Mouse (Mus musculus) MEL (cell line): Measurements from ENCODE around the gene Enox1. TPM values are rescaled to one million over a fixed set of nuclear protein-coding genes. Genes with fewer than 3 reads are reported as not detected.

Experiments
- DNase-seq: peaks from one replicate; pipeline ENCODE4 v3.0.0; 2011; ENCODE audit warnings: low read depth, low spot score
- H3K27ac ChIP-seq: 2 replicates; pipeline ENCODE4 v1.5.1; 2012; ENCODE audit warnings: low read depth, mild to moderate bottlenecking, control low read depth, low read length, moderate library complexity; ENCODE audit not compliant: control insufficient read depth
- H3K27me3 ChIP-seq, 2 experiments: fragments of 150-350 bp in 1 of 2; sonication (generic) in 1 of 2; 2 replicates each; pipeline ENCODE4 v1.6.1; 2012; ENCODE audit warnings: low read length in 2 of 2, mild to moderate bottlenecking in 2 of 2, improper control_type of control experiment in 1 of 2, moderate library complexity in 1 of 2; ENCODE audit not compliant: insufficient read depth in 2 of 2, control insufficient read depth in 1 of 2
- H3K36me3 ChIP-seq, 2 experiments: 2 replicates each; pipeline ENCODE4 v1.6.1; 2012 to 2014; ENCODE audit warnings: low read length in 2 of 2, improper control_type of control experiment in 1 of 2, inconsistent platforms in 1 of 2, mild to moderate bottlenecking in 1 of 2; ENCODE audit not compliant: insufficient read depth in 2 of 2, control insufficient read depth in 1 of 2
- H3K4me1 ChIP-seq, 2 experiments: fragments of 150-350 bp in 1 of 2; sonication (generic) in 1 of 2; 2 replicates each; pipeline ENCODE4 v1.6.1; 2012; ENCODE audit warnings: low read length in 2 of 2, improper control_type of control experiment in 1 of 2, mild to moderate bottlenecking in 1 of 2; ENCODE audit not compliant: insufficient read depth in 2 of 2, control insufficient read depth in 1 of 2
- H3K4me3 ChIP-seq, 2 experiments: fragments of 150-350 bp in 1 of 2; sonication (generic) in 1 of 2; 2 replicates each; pipeline ENCODE4 v1.5.1; 2012; ENCODE audit warnings: low read depth in 2 of 2, low read length in 2 of 2, mild to moderate bottlenecking in 2 of 2, moderate library complexity in 2 of 2, control low read depth in 1 of 2, improper control_type of control experiment in 1 of 2; ENCODE audit not compliant: control insufficient read depth in 1 of 2, insufficient read depth in 1 of 2
- H3K79me2 ChIP-seq: 2 replicates; pipeline ENCODE4 v1.6.1; 2012; ENCODE audit warnings: mild to moderate bottlenecking, low read length, moderate library complexity; ENCODE audit not compliant: control insufficient read depth, poor library complexity, insufficient read depth
- H3K9ac ChIP-seq: 2 replicates; pipeline ENCODE4 v1.6.1; 2012; ENCODE audit warnings: low read depth, mild to moderate bottlenecking, control low read depth, low read length, moderate library complexity; ENCODE audit not compliant: control insufficient read depth, poor library complexity, severe bottlenecking
- H3K9me3 ChIP-seq: fragments of 150-350 bp; sonication (generic); replicated peaks from 2 replicates; pipeline ENCODE4 v1.6.1; 2012; ENCODE audit warnings: mild to moderate bottlenecking, low read length, improper control_type of control experiment, moderate library complexity; ENCODE audit not compliant: insufficient read depth
- BHLHE40 ChIP-seq: IDR thresholded peaks from 2 replicates; pipeline ENCODE4 v1.6.1; 2012; ENCODE audit warnings: low read depth, mild to moderate bottlenecking, inconsistent platforms, low read length, improper control_type of control experiment, borderline replicate concordance
- E2F4 ChIP-seq: IDR thresholded peaks from 2 replicates; pipeline ENCODE4 v1.6.1; 2011; ENCODE audit warnings: low read depth, low read length, improper control_type of control experiment, borderline replicate concordance
- ELF1 ChIP-seq: IDR thresholded peaks from 2 replicates; pipeline ENCODE4 v1.6.1; 2014; ENCODE audit warnings: low read depth, mild to moderate bottlenecking, inconsistent platforms, low read length, improper control_type of control experiment, moderate library complexity
- EP300 ChIP-seq, 2 experiments: IDR thresholded peaks; 2 replicates each; pipeline ENCODE4 v1.6.1; 2011; ENCODE audit warnings: improper control_type of control experiment in 2 of 2, low read length in 2 of 2, low read depth in 1 of 2, mild to moderate bottlenecking in 1 of 2
- ETS1 ChIP-seq: IDR thresholded peaks from 2 replicates; pipeline ENCODE4 v1.6.1; 2012; ENCODE audit warnings: low read depth, mild to moderate bottlenecking, inconsistent platforms, low read length, improper control_type of control experiment, moderate library complexity
- GABPA ChIP-seq: IDR thresholded peaks from 2 replicates; pipeline ENCODE4 v1.6.1; 2012; ENCODE audit warnings: low read depth, mild to moderate bottlenecking, inconsistent platforms, low read length, improper control_type of control experiment, moderate library complexity
- GATA1 ChIP-seq: IDR thresholded peaks from 2 replicates; pipeline ENCODE4 v1.6.1; 2011; ENCODE audit warnings: low read depth, low read length, improper control_type of control experiment
- JUND ChIP-seq: IDR thresholded peaks from 2 replicates; pipeline ENCODE4 v1.6.1; 2011; ENCODE audit warnings: low read depth, mild to moderate bottlenecking, improper control_type of control experiment, low read length
- KAT2A ChIP-seq: conservative IDR thresholded peaks from 2 replicates; pipeline ENCODE4 v1.6.1; 2012; ENCODE audit warnings: low read depth, low read length, improper control_type of control experiment, inconsistent platforms
- MAX ChIP-seq: IDR thresholded peaks from 2 replicates; pipeline ENCODE4 v1.6.1; 2011; ENCODE audit warnings: low read length, improper control_type of control experiment
- MEF2A ChIP-seq: IDR thresholded peaks from 2 replicates; pipeline ENCODE4 v1.6.1; 2014; ENCODE audit warnings: low read depth, mild to moderate bottlenecking, inconsistent platforms, low read length, improper control_type of control experiment; ENCODE audit not compliant: poor library complexity, insufficient replicate concordance, severe bottlenecking; ENCODE audit errors: extremely low read depth
- MXI1 ChIP-seq: IDR thresholded peaks from 2 replicates; pipeline ENCODE4 v1.6.1; 2011; ENCODE audit warnings: mild to moderate bottlenecking, low read depth, low read length, improper control_type of control experiment
- MYB ChIP-seq: IDR thresholded peaks from 2 replicates; pipeline ENCODE4 v1.6.1; 2011; ENCODE audit warnings: mild to moderate bottlenecking, low read depth, low read length, improper control_type of control experiment
- MYC ChIP-seq: IDR thresholded peaks from 2 replicates; pipeline ENCODE4 v1.6.1; 2011; ENCODE audit warnings: low read depth, mild to moderate bottlenecking, low read length, improper control_type of control experiment, moderate library complexity
- NELFE ChIP-seq: IDR thresholded peaks from 2 replicates; pipeline ENCODE4 v1.6.1; 2011; ENCODE audit warnings: low read depth, low read length, improper control_type of control experiment
- POLR2A ChIP-seq, 2 experiments: IDR thresholded peaks; 2 replicates each; pipeline ENCODE4 v1.6.1; 2011 to 2012; ENCODE audit warnings: low read length in 2 of 2, mild to moderate bottlenecking in 2 of 2, control low read depth in 1 of 2, improper control_type of control experiment in 1 of 2, low read depth in 1 of 2, moderate library complexity in 1 of 2; ENCODE audit not compliant: control insufficient read depth in 1 of 2, insufficient read depth in 1 of 2, poor library complexity in 1 of 2
- POLR2AphosphoS2 ChIP-seq: IDR thresholded peaks from 2 replicates; pipeline ENCODE4 v1.6.1; 2011; ENCODE audit warnings: low read length, improper control_type of control experiment
- POLR2AphosphoS5 ChIP-seq: IDR thresholded peaks from 2 replicates; pipeline ENCODE4 v1.6.1; 2012; ENCODE audit warnings: low read depth, borderline replicate concordance, mild to moderate bottlenecking, inconsistent platforms, low read length, moderate library complexity, mixed read lengths
- RCOR1 ChIP-seq: IDR thresholded peaks from 2 replicates; pipeline ENCODE4 v1.6.1; 2012; ENCODE audit warnings: low read depth, mild to moderate bottlenecking, inconsistent platforms, low read length, improper control_type of control experiment
- SIN3A ChIP-seq: IDR thresholded peaks from 2 replicates; pipeline ENCODE4 v1.6.1; 2012; ENCODE audit warnings: low read length, improper control_type of control experiment, inconsistent platforms
- SMC3 ChIP-seq: IDR thresholded peaks from 2 replicates; pipeline ENCODE4 v1.6.1; 2011; ENCODE audit warnings: low read depth, low read length, improper control_type of control experiment
- TBP ChIP-seq: IDR thresholded peaks from 2 replicates; pipeline ENCODE4 v1.8.0; 2011; ENCODE audit warnings: low read depth, low read length, improper control_type of control experiment
- TCF12 ChIP-seq: IDR thresholded peaks from 2 replicates; pipeline ENCODE4 v1.6.1; 2014; ENCODE audit warnings: low read depth, mild to moderate bottlenecking, inconsistent platforms, low read length, improper control_type of control experiment, moderate library complexity
- UBTF ChIP-seq: IDR thresholded peaks from 2 replicates; pipeline ENCODE4 v1.6.1; 2012; ENCODE audit warnings: low read depth, mild to moderate bottlenecking, inconsistent platforms, low read length, improper control_type of control experiment, moderate library complexity, borderline replicate concordance; ENCODE audit not compliant: insufficient read depth
- USF1 ChIP-seq: IDR thresholded peaks from 2 replicates; pipeline ENCODE4 v1.6.1; 2014; ENCODE audit warnings: low read depth, mild to moderate bottlenecking, inconsistent platforms, low read length, improper control_type of control experiment, moderate library complexity
- USF2 ChIP-seq, 2 experiments: IDR thresholded peaks; 2 replicates each; pipeline ENCODE4 v1.6.1; 2011 to 2012; ENCODE audit warnings: improper control_type of control experiment in 2 of 2, low read length in 2 of 2, borderline replicate concordance in 1 of 2, inconsistent platforms in 1 of 2, low read depth in 1 of 2, mild to moderate bottlenecking in 1 of 2; ENCODE audit not compliant: insufficient read depth in 1 of 2
- ZC3H11A ChIP-seq: IDR thresholded peaks from 2 replicates; pipeline ENCODE4 v1.6.1; 2012; ENCODE audit warnings: low read depth, mild to moderate bottlenecking, inconsistent platforms, low read length, improper control_type of control experiment
- polyA plus RNA-seq, 2 experiments: library from polyadenylated mRNA; stranded (reverse) in 1 of 2; unstranded in 1 of 2; fragments of >175 nt in 1 of 2; fragments of >200 nt in 1 of 2; gene quantifications; 2 replicates each; pipeline versions ENCODE4 v1.2.1 to v1.2.4; 2012; ENCODE audit warnings: low replicate concordance in 2 of 2, low read depth in 1 of 2; ENCODE audit not compliant: insufficient read length in 2 of 2, insufficient read depth in 1 of 2, missing spikeins in 1 of 2
- total RNA-seq: library from RNA; depleted of rRNA; stranded (reverse); fragments of 300-350 nt; gene quantifications from 2 replicates; pipeline ENCODE4 v1.2.3, GENCODE M21; 2012

The Enox1 gene
- total and polyA plus RNA-seq, 3 experiments = not detected

- Histone ChIP-seq H3K79me2 (no peaks in the 10 kb centered on the region), H3K4me1 (no peaks in the 10 kb centered on the region), H3K9ac (no peak overlapping the region), H3K4me3 (no peak overlapping the region), H3K9me3 (no peaks in the 10 kb centered on the region), H3K36me3 (no peaks in the 10 kb centered on the region), H3K27ac (no peak overlapping the region), H3K27me3 (no peaks in the 10 kb centered on the region)
- TF ChIP-seq MYC (no peak), ELF1 (no peak), GABPA (no peak), POLR2A (IDR thresholded peaks at IDR 0.05; ENCODE audit: control insufficient read depth in 1 of 2, insufficient read depth in 1 of 2, low read depth in 1 of 2, low read length in 2 of 2, poor library complexity in 1 of 2) (no peak), MXI1 (no peak), UBTF (no peak), POLR2AphosphoS5 (no peak), EP300 (IDR thresholded peaks at IDR 0.05; ENCODE audit: low read depth in 1 of 2, low read length in 2 of 2) (no peak), POLR2AphosphoS2 (no peak), SIN3A (no peak), TCF12 (no peak), ZC3H11A (no peak), GATA1 (no peak), E2F4 (no peak), TBP (no peak), MYB (no peak), ETS1 (no peak), JUND (no peak)
- no peak for DNase-seq
Measured at GRCm38 (mm10) chr14:77484951-77485447, 328.4 kb downstream of the Enox1 start.

- no peak overlapping the region for H3K9ac ChIP-seq
- no peaks in the 10 kb centered on the region for H3K27me3 ChIP-seq
- no peaks in the 10 kb centered on the region for H3K36me3 ChIP-seq
- TF ChIP-seq MAX (no peak), BHLHE40 (no peak), USF2 (IDR thresholded peaks at IDR 0.05; ENCODE audit: borderline replicate concordance in 1 of 2, insufficient read depth in 1 of 2, low read depth in 1 of 2, low read length in 2 of 2) (no peak), MEF2A (no peak), EP300 (IDR thresholded peaks at IDR 0.05; ENCODE audit: low read depth in 1 of 2, low read length in 2 of 2) (no peak), E2F4 (no peak), SMC3 (no peak), USF1 (no peak), UBTF (no peak), KAT2A (no peak), JUND (no peak), RCOR1 (no peak), NELFE (no peak)
- no peaks in the 10 kb centered on the region for H3K79me2 ChIP-seq
- DNase-seq = no peak
- no peak overlapping the region for H3K4me3 ChIP-seq
- no peaks in the 10 kb centered on the region for H3K9me3 ChIP-seq
- H3K4me1 ChIP-seq = no peaks in the 10 kb centered on the region
- no peak overlapping the region for H3K27ac ChIP-seq
Measured at GRCm38 (mm10) chr14:77490699-77491098, 334.1 kb downstream of the Enox1 start.
